Mouse (Mus musculus): ENCODE measurements around the gene Fth1. TPM values are rescaled to one million over a fixed set of nuclear protein-coding genes. Genes with fewer than 3 reads are reported as not detected.

The Fth1 gene
- 1,000 to 10,000 TPM; 2,093 to 2,421 TPM for polyA plus RNA-seq (2017; shearing (Covaris generic))

DNA sequence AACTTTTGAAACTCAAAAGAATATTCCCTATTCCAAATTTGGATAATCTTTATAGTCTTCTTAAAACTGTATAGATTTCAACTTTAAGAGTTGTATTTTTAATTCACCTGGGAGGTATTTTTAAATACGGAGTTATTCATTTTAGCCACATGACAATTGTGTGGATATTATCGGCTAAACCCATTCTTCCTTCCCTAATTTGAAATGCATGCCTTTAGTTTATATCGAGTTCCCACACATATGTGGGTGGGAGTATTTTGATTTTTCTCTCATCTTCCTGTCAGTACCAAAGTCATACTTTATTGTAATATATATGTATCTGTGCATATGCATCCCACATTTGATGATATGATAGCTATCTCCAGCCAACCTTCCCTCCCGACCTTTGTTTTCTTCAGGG is at the start of gene Fth1:
Fth1 (plus strand) TSS at position 341 of the 400 bp plus-strand sequence.

DNA sequence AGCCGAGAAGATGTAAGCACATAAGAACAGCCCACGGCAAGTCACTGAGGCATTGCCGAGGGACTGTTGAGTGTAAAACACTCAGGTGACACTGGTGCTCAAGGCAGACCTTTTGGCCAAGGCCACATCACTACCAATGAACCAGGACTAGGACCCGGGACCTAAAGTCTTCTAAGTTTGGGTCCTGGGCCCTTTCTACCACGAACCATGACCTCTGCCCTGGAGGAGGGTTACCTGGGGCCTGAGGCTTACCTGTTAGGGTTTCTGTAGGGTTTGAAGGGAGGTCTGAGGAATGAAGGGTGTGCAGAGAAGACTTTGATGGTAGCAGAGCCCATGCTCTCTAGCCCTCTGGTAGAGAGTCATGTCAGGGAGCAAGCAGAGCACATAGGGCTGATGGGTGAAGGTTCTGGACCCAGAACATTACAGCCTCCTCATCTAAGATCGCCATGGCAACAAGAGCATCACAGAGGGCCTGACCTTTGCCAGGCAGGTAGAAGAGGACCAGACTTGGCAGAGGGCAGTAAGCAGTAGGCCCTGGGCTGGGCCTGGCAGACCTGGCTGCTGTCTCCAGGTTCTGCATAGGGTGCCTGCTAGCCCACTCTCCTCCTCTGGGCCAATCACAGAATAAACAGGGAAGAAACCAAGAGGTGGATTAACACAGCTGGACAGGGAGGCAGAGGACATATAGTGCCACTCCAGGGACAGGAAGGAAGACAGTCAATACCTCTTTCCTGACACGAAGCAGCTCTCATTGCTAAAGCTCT is 21.0 kb downstream of the Fth1 start, which contains the start of the genes Best1 and Rab3il1:
Best1 (minus strand) TSS at position 428 of the 764 bp plus-strand sequence.
Rab3il1 (plus strand) TSS at position 464 of the 764 bp plus-strand sequence.

Other genes with a start within 250 kb of the Fth1 start
- not detected for gene Scgb2a2, start 133.0 kb upstream of the Fth1 start, polyA plus RNA-seq (2017; shearing (Covaris generic))
- 10 to 100 TPM; 37.1 to 42.8 TPM for gene Incenp, start 81.0 kb upstream of the Fth1 start, polyA plus RNA-seq (2017; shearing (Covaris generic))
- gene Best1, start 21.0 kb downstream of the Fth1 start, polyA plus RNA-seq (2017; shearing (Covaris generic)) = under 1 TPM in 1 of 2 experiments, not detected in 1; 0.33 TPM
- gene Rab3il1, start 21.1 kb downstream of the Fth1 start, polyA plus RNA-seq (2017; shearing (Covaris generic)) = under 1 TPM; 0.27 to 0.37 TPM
- gene Fads3, start 61.0 kb downstream of the Fth1 start, polyA plus RNA-seq (2017; shearing (Covaris generic)) = under 1 TPM in 1 of 2 experiments, not detected in 1; 0.75 TPM
- gene Fads2, start 121.1 kb downstream of the Fth1 start, polyA plus RNA-seq (2017; shearing (Covaris generic)) = 1 to 10 TPM in 1 of 2 experiments, under 1 TPM in 1; 0.33 to 1.3 TPM
- gene Fads1, start 202.3 kb downstream of the Fth1 start, polyA plus RNA-seq (2017; shearing (Covaris generic)) = 10 to 100 TPM; 13.1 to 14.9 TPM
- 100 to 1,000 TPM; 254 to 276 TPM for gene Tmem258, start 223.4 kb downstream of the Fth1 start, polyA plus RNA-seq (2017; shearing (Covaris generic))
- gene Fen1, start 223.6 kb downstream of the Fth1 start, polyA plus RNA-seq (2017; shearing (Covaris generic)) = 10 to 100 TPM; 19.2 to 34.8 TPM